Mouse (Mus musculus) ovary, adult 10 weeks (tissue): ENCODE measurements around the gene Prss16. TPM values are rescaled to one million over a fixed set of nuclear protein-coding genes. Genes with fewer than 3 reads are reported as not detected.

Source experiments
- polyA plus RNA-seq: library from polyadenylated mRNA; stranded (reverse); fragments of 350-450 nt; fragmentation: Illumina TruSeq; extraction: RNeasy Lipid Tissue Mini Kit (QIAGEN cat#74804); gene quantifications from one replicate; pipeline ENCODE4 v1.2.3, GENCODE M21; 2014

Prss16 gene
- not detected for polyA plus RNA-seq

GRCm38 (mm10) chr13:22009642-22010041 lies at the start of gene Prss16:
Gene Prss16, minus strand, starts transcription at chr13:22009742.

GRCm38 (mm10) chr13:22042568-22043502 lies 33.3 kb upstream of the Prss16 start, which contains the start of the genes Hist1h2ag and Hist1h2bj:
Gene Hist1h2ag, minus strand, starts transcription at chr13:22042944.
Gene Hist1h2bj, plus strand, starts transcription at chr13:22043214.

GRCm38 (mm10) chr13:22041142-22041536 lies 31.6 kb upstream of the Prss16 start, which contains the start of gene Hist1h4i:
Gene Hist1h4i, minus strand, starts transcription at chr13:22041362.

GRCm38 (mm10) chr13:22035267-22036148 lies 26.0 kb upstream of the Prss16 start, which contains the start of the genes Hist1h2ah and Hist1h2bk:
Gene Hist1h2ah, minus strand, starts transcription at chr13:22035568.
Gene Hist1h2bk, plus strand, starts transcription at chr13:22035870.

GRCm38 (mm10) chr13:21980981-21981802 lies 28.4 kb downstream of the Prss16 start, which contains the start of gene Pom121l2:
Gene Pom121l2, plus strand, starts transcription at chr13:21981194.

Other genes with a start within 250 kb of the Prss16 start
- not detected for gene Hist1h1b, start 229.1 kb downstream of the Prss16 start, polyA plus RNA-seq
- not detected for gene Hist1h3i, start 226.4 kb downstream of the Prss16 start, polyA plus RNA-seq
- not detected for gene Hist1h2an, start 222.5 kb downstream of the Prss16 start, polyA plus RNA-seq
- gene Hist1h2bp, start 222.3 kb downstream of the Prss16 start, polyA plus RNA-seq = not detected
- gene Hist1h2bq, start 199.5 kb downstream of the Prss16 start, polyA plus RNA-seq = not detected
- gene Hist1h2ao, start 199.3 kb downstream of the Prss16 start, polyA plus RNA-seq = not detected
- gene Hist1h4m, start 198.0 kb downstream of the Prss16 start, polyA plus RNA-seq = not detected
- gene Hist1h4n, start 177.5 kb downstream of the Prss16 start, polyA plus RNA-seq = not detected
- not detected for gene Hist1h2ap, start 176.2 kb downstream of the Prss16 start, polyA plus RNA-seq
- gene Hist1h2br, start 176.0 kb downstream of the Prss16 start, polyA plus RNA-seq = 0.54 TPM
- 18.4 TPM for gene Zfp184, start 64.6 kb downstream of the Prss16 start, polyA plus RNA-seq
- not detected for gene Pom121l2, start 28.5 kb downstream of the Prss16 start, polyA plus RNA-seq
- gene Hist1h2ah, start 25.8 kb upstream of the Prss16 start, polyA plus RNA-seq = not detected
- gene Hist1h2bk, start 26.1 kb upstream of the Prss16 start, polyA plus RNA-seq = not detected
- gene Hist1h4i, start 31.6 kb upstream of the Prss16 start, polyA plus RNA-seq = 1.00 TPM
- gene Hist1h2ag, start 33.2 kb upstream of the Prss16 start, polyA plus RNA-seq = not detected
- not detected for gene Hist1h2bj, start 33.5 kb upstream of the Prss16 start, polyA plus RNA-seq
- gene Vmn1r188, start 74.7 kb upstream of the Prss16 start, polyA plus RNA-seq = not detected
- gene Vmn1r189, start 96.1 kb upstream of the Prss16 start, polyA plus RNA-seq = not detected
- not detected for gene Vmn1r191, start 174.2 kb upstream of the Prss16 start, polyA plus RNA-seq
- gene Vmn1r192, start 181.4 kb upstream of the Prss16 start, polyA plus RNA-seq = not detected
- gene Vmn1r193, start 213.4 kb upstream of the Prss16 start, polyA plus RNA-seq = not detected
- not detected for gene Vmn1r194, start 234.5 kb upstream of the Prss16 start, polyA plus RNA-seq